Mouse (Mus musculus): ENCODE data around the gene Fam71e1.
A peak's percentile ranks its signal among the peaks of the same experiment; 100 is the strongest.

Fam71e1 gene

GRCm38 (mm10) chr7:44463056-44463425 is 33.3 kb upstream of the Fam71e1 start:
- Histone ChIP-seq H3K27me3 (ENCODE audit: insufficient read depth, low read length) (peaks cover 61% of the 10 kb centered on the region), H3K4me3 (replicated peaks; ENCODE audit: low read length) (peak overlapping the region; percentile 76), H3K36me3 (ENCODE audit: insufficient read depth, low read length) (no peaks in the 10 kb centered on the region), H3K4me1 (replicated peaks; ENCODE audit: low read depth, low read length) (peaks cover 50% of the 10 kb centered on the region), H3K9me3 (ENCODE audit: low read length) (no peaks in the 10 kb centered on the region)
- TF ChIP-seq POU5F1 (IDR thresholded peaks at IDR 0.05; ENCODE audit: borderline replicate concordance, low read length) (no peak), NANOG (IDR thresholded peaks at IDR 0.05; ENCODE audit: borderline replicate concordance, low read length) (no peak), CTCF (conservative IDR thresholded peaks at IDR 0.05; ENCODE audit: low read length) (no peak)

- Histone ChIP-seq H3K9me3 (ENCODE audit: low read length) (no peaks in the 10 kb centered on the region), H3K4me3 (replicated peaks; ENCODE audit: low read length) (no peak overlapping the region)
- TF ChIP-seq POU5F1 (IDR thresholded peaks at IDR 0.05; ENCODE audit: borderline replicate concordance, low read length) (no peak), NANOG (IDR thresholded peaks at IDR 0.05; ENCODE audit: borderline replicate concordance, low read length) (no peak), CTCF (conservative IDR thresholded peaks at IDR 0.05; ENCODE audit: low read length) (no peak)
Observed at GRCm38 (mm10) chr7:44463556-44464225, 32.7 kb upstream of the Fam71e1 start.

GRCm38 (mm10) chr7:44464511-44464910 is 31.9 kb upstream of the Fam71e1 start:
- Histone ChIP-seq H3K9me3 (ENCODE audit: low read length) (no peaks in the 10 kb centered on the region), H3K4me3 (replicated peaks; ENCODE audit: low read length) (no peak overlapping the region), H3K27me3 (ENCODE audit: insufficient read depth, low read length) (peaks cover 51% of the 10 kb centered on the region), H3K36me3 (ENCODE audit: insufficient read depth, low read length) (peaks cover 4% of the 10 kb centered on the region; the same call in 1 of the 2 replicates), H3K4me1 (replicated peaks; ENCODE audit: low read depth, low read length) (peaks cover 63% of the 10 kb centered on the region)
- TF ChIP-seq CTCF (conservative IDR thresholded peaks at IDR 0.05; ENCODE audit: low read length) (no peak), NANOG (IDR thresholded peaks at IDR 0.05; ENCODE audit: borderline replicate concordance, low read length) (no peak), POU5F1 (IDR thresholded peaks at IDR 0.05; ENCODE audit: borderline replicate concordance, low read length) (no peak)

More at GRCm38 (mm10) chr7:44463556-44464225, 32.7 kb upstream of the Fam71e1 start:
- Histone ChIP-seq H3K27me3 (ENCODE audit: insufficient read depth, low read length) (peaks cover 60% of the 10 kb centered on the region), H3K4me1 (replicated peaks; ENCODE audit: low read depth, low read length) (peaks cover 55% of the 10 kb centered on the region), H3K36me3 (ENCODE audit: insufficient read depth, low read length) (no peaks in the 10 kb centered on the region)

GRCm38 (mm10) chr7:44465111-44465510 is 31.3 kb upstream of the Fam71e1 start, which contains the start of gene Aspdh:
Aspdh (plus strand) TSS chr7:44465391.
- peak within 1 kb of the TSS; percentile 90; the same call in 1 of the 2 replicates for H3K4me3 ChIP-seq (replicated peaks; ENCODE audit: low read length)
- no peak for TF ChIP-seq POU5F1 (IDR thresholded peaks at IDR 0.05; ENCODE audit: borderline replicate concordance, low read length)
- no peak for TF ChIP-seq CTCF (conservative IDR thresholded peaks at IDR 0.05; ENCODE audit: low read length)
- TF ChIP-seq NANOG (IDR thresholded peaks at IDR 0.05; ENCODE audit: borderline replicate concordance, low read length), result no peak
- no peaks in the 10 kb centered on the region for H3K9me3 ChIP-seq (ENCODE audit: low read length)
- H3K4me1 ChIP-seq (replicated peaks; ENCODE audit: low read depth, low read length), result peaks cover 66% of the 10 kb centered on the region
- H3K36me3 ChIP-seq (ENCODE audit: insufficient read depth, low read length), result peaks cover 6% of the 10 kb centered on the region; the same call in 1 of the 2 replicates
- H3K27me3 ChIP-seq (ENCODE audit: insufficient read depth, low read length), result peaks cover 45% of the 10 kb centered on the region

- peak overlapping the region; percentile 90 for H3K4me3 ChIP-seq (replicated peaks; ENCODE audit: low read length)
- no peak for TF ChIP-seq POU5F1 (IDR thresholded peaks at IDR 0.05; ENCODE audit: borderline replicate concordance, low read length)
- no peak for TF ChIP-seq CTCF (conservative IDR thresholded peaks at IDR 0.05; ENCODE audit: low read length)
- no peak for TF ChIP-seq NANOG (IDR thresholded peaks at IDR 0.05; ENCODE audit: borderline replicate concordance, low read length)
- peaks cover 59% of the 10 kb centered on the region for H3K4me1 ChIP-seq (replicated peaks; ENCODE audit: low read depth, low read length)
- peaks cover 6% of the 10 kb centered on the region; the same call in 1 of the 2 replicates for H3K36me3 ChIP-seq (ENCODE audit: insufficient read depth, low read length)
- H3K9me3 ChIP-seq (ENCODE audit: low read length), result no peaks in the 10 kb centered on the region
- H3K27me3 ChIP-seq (ENCODE audit: insufficient read depth, low read length), result peaks cover 34% of the 10 kb centered on the region
Observed at GRCm38 (mm10) chr7:44466006-44466887, 30.1 kb upstream of the Fam71e1 start.

GRCm38 (mm10) chr7:44466888-44467311 is 29.5 kb upstream of the Fam71e1 start:
- Histone ChIP-seq H3K4me1 (replicated peaks; ENCODE audit: low read depth, low read length) (peaks cover 53% of the 10 kb centered on the region), H3K27me3 (ENCODE audit: insufficient read depth, low read length) (peaks cover 28% of the 10 kb centered on the region), H3K36me3 (ENCODE audit: insufficient read depth, low read length) (peaks cover 6% of the 10 kb centered on the region; the same call in 1 of the 2 replicates), H3K4me3 (replicated peaks; ENCODE audit: low read length) (peak overlapping the region; percentile 90), H3K9me3 (ENCODE audit: low read length) (no peaks in the 10 kb centered on the region)
- TF ChIP-seq POU5F1 (IDR thresholded peaks at IDR 0.05; ENCODE audit: borderline replicate concordance, low read length) (no peak), CTCF (conservative IDR thresholded peaks at IDR 0.05; ENCODE audit: low read length) (no peak), NANOG (IDR thresholded peaks at IDR 0.05; ENCODE audit: borderline replicate concordance, low read length) (no peak)

- TF ChIP-seq POU5F1 (IDR thresholded peaks at IDR 0.05; ENCODE audit: borderline replicate concordance, low read length) (no peak), NANOG (IDR thresholded peaks at IDR 0.05; ENCODE audit: borderline replicate concordance, low read length) (no peak), CTCF (conservative IDR thresholded peaks at IDR 0.05; ENCODE audit: low read length) (no peak)
- Histone ChIP-seq H3K36me3 (ENCODE audit: insufficient read depth, low read length) (peaks cover 6% of the 10 kb centered on the region; the same call in 1 of the 2 replicates), H3K27me3 (ENCODE audit: insufficient read depth, low read length) (peaks cover 17% of the 10 kb centered on the region), H3K4me3 (replicated peaks; ENCODE audit: low read length) (peak within 1 kb of the TSS; percentile 90), H3K4me1 (replicated peaks; ENCODE audit: low read depth, low read length) (peaks cover 52% of the 10 kb centered on the region), H3K9me3 (ENCODE audit: low read length) (no peaks in the 10 kb centered on the region)
Observed at GRCm38 (mm10) chr7:44467811-44468411, 28.5 kb upstream of the Fam71e1 start, which contains the start of gene Josd2. Josd2 (plus strand) TSS chr7:44467980.
